Mouse (Mus musculus): ENCODE measurements around the gene Snap47. TPM values are rescaled to one million over a fixed set of nuclear protein-coding genes. Genes with fewer than 3 reads are reported as not detected.
A peak's percentile ranks its signal among the peaks of the same experiment; 100 is the strongest.

The Snap47 gene
- polyA plus RNA-seq (2016; fragmentation: Nextera tagmentation; extraction: Ambion mirVana): 111 and 114 TPM in 2 replicates

GRCm38 (mm10) chr11:59451086-59451485 lies at the start of gene Snap47:
TSS of gene Snap47 (minus strand) at chr11:59451186.
- no peaks in the 10 kb centered on the region for H3K9me3 ChIP-seq

DNA sequence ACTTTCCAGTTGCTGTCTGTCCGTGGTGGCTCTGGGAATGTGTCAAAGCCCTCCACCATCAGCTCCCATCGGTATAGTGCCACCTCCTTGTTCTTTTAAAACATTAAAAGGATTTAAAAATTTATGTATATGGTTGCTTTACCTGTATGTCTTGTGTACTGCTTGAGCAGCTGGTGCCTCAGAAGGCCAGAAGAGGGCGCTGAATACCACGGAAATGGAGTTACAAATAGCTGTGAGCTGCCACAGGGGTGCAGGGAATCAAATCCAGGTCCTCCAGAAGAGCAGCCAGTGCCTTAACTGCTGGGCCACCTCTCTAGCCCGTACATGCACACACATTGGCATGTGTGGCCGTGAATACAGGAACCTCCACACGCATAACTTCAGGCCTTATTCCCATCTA lies 46.8 kb upstream of the Snap47 start:
- H3K36me3 ChIP-seq (replicated peaks): peaks cover 100% of the 10 kb centered on the region
- H3K4me3 ChIP-seq: no peak overlapping the region
- no peak for DNase-seq (ENCODE audit: extremely low spot score, low spot score)
- H3K9me3 ChIP-seq: peaks cover 11% of the 10 kb centered on the region; the same call in 1 of the 2 replicates
- no peak overlapping the region for H3K27ac ChIP-seq
- H3K27me3 ChIP-seq (ENCODE audit: poor library complexity, severe bottlenecking): no peaks in the 10 kb centered on the region
- 91% methylated on average over 7 of the region's 7 CpGs for WGBS
- no peaks in the 10 kb centered on the region for H3K4me1 ChIP-seq

More at GRCm38 (mm10) chr11:59451086-59451485, at the start of gene Snap47:
- WGBS: 86% methylated on average over 4 of the region's 4 CpGs
- DNase-seq (ENCODE audit: extremely low spot score, low spot score): no peak
- Histone ChIP-seq H3K4me3 (peak within 1 kb of the TSS; percentile 91), H3K4me1 (peaks cover 35% of the 10 kb centered on the region), H3K27me3 (ENCODE audit: poor library complexity, severe bottlenecking) (no peaks in the 10 kb centered on the region), H3K36me3 (replicated peaks) (peaks cover 54% of the 10 kb centered on the region), H3K27ac (peak within 1 kb of the TSS; percentile 92)

DNA sequence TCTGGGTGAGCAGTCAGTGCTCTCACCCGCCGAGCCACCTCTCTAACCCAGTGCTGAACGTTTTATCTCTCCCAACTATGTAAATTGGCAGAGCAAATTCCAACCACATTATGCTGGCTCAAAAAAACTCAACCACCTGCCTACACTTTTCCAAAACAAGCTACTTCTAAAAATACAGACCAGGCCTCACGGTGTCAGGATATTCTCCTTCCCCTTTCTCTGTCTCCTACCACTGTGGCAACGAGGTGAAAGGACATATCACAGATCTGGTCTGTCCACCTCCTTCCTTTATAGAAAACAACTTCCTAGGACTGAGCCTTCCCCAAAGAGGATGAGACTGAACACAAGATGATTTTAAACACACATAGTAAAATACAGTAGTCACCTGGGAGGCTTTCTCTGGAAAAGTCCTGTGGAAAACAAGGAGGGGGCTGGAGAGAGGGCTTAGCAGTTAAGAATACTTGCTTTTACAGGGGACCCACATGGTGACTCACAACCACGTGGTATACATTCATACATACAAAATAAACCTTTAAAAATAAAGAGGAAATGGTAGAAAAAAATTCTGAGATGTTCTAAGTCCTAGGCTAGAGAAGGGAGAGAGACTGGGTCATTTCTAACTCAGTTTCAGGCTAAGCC lies 45.8 kb upstream of the Snap47 start:
- Histone ChIP-seq H3K9me3 (peaks cover 11% of the 10 kb centered on the region; the same call in 1 of the 2 replicates), H3K36me3 (replicated peaks) (peaks cover 100% of the 10 kb centered on the region), H3K4me3 (no peak overlapping the region), H3K27ac (no peak overlapping the region), H3K27me3 (ENCODE audit: poor library complexity, severe bottlenecking) (no peaks in the 10 kb centered on the region), H3K4me1 (no peaks in the 10 kb centered on the region)
- WGBS: 93% methylated on average over 6 of the region's 6 CpGs
- no peak for DNase-seq (ENCODE audit: extremely low spot score, low spot score)

- 93% methylated on average over 8 of the region's 8 CpGs for WGBS
Observed at GRCm38 (mm10) chr11:59486222-59486621, 35.2 kb upstream of the Snap47 start.

GRCm38 (mm10) chr11:59485641-59486040 lies 34.7 kb upstream of the Snap47 start:
- DNase-seq (ENCODE audit: extremely low spot score, low spot score): no peak
- Histone ChIP-seq H3K27me3 (ENCODE audit: poor library complexity, severe bottlenecking) (no peaks in the 10 kb centered on the region), H3K36me3 (replicated peaks) (peaks cover 60% of the 10 kb centered on the region), H3K4me3 (no peak overlapping the region), H3K27ac (no peak overlapping the region), H3K9me3 (no peaks in the 10 kb centered on the region), H3K4me1 (no peaks in the 10 kb centered on the region)
- 63% methylated on average over 2 of the region's 2 CpGs for WGBS

More at GRCm38 (mm10) chr11:59486222-59486621, 35.2 kb upstream of the Snap47 start:
- H3K9me3 ChIP-seq: no peaks in the 10 kb centered on the region
- H3K27ac ChIP-seq: no peak overlapping the region
- no peak overlapping the region for H3K4me3 ChIP-seq
- H3K4me1 ChIP-seq: no peaks in the 10 kb centered on the region
- DNase-seq (ENCODE audit: extremely low spot score, low spot score): no peak
- no peaks in the 10 kb centered on the region for H3K27me3 ChIP-seq (ENCODE audit: poor library complexity, severe bottlenecking)
- peaks cover 65% of the 10 kb centered on the region for H3K36me3 ChIP-seq (replicated peaks)

- H3K27me3 ChIP-seq (ENCODE audit: poor library complexity, severe bottlenecking): no peaks in the 10 kb centered on the region
- no peak overlapping the region for H3K4me3 ChIP-seq
- peak; percentile 41 for DNase-seq (ENCODE audit: extremely low spot score, low spot score)
- no peaks in the 10 kb centered on the region for H3K4me1 ChIP-seq
- peaks cover 35% of the 10 kb centered on the region for H3K36me3 ChIP-seq (replicated peaks)
- no peaks in the 10 kb centered on the region for H3K9me3 ChIP-seq
- H3K27ac ChIP-seq: no peak overlapping the region
- 17% methylated on average over 2 of the region's 2 CpGs for WGBS
Observed at GRCm38 (mm10) chr11:59483212-59483611, 32.2 kb upstream of the Snap47 start.

DNA sequence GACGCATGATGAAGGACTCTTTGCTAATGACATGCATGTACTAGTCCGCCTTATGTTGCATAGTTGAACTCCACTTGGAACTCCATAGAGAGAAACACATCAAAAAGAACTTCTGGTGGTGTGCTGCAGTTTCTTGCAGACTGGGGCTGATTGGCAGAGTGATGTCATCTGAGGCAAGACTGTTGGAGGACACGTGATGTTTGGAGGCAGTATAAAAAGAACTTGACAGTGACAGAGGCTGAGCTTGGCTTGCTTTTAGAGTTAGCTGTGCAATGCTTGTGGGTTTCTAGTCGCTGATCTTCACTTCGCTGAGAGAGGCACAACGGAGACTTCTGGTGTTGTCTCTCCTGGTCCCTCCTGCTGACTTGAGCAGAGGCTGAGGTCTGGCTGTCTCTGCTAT lies 26.3 kb upstream of the Snap47 start:
- Histone ChIP-seq H3K9me3 (no peaks in the 10 kb centered on the region), H3K27me3 (ENCODE audit: poor library complexity, severe bottlenecking) (no peaks in the 10 kb centered on the region), H3K36me3 (replicated peaks) (no peaks in the 10 kb centered on the region), H3K4me3 (no peak overlapping the region), H3K4me1 (no peaks in the 10 kb centered on the region), H3K27ac (no peak overlapping the region)
- no peak for DNase-seq (ENCODE audit: extremely low spot score, low spot score)
- WGBS: 76% methylated on average over 6 of the region's 6 CpGs

GRCm38 (mm10) chr11:59472326-59472677 lies 21.3 kb upstream of the Snap47 start, which contains the start of gene Zfp867:
TSS of gene Zfp867 (minus strand) at chr11:59472474.
- DNase-seq (ENCODE audit: extremely low spot score, low spot score): peak; percentile 92
- Histone ChIP-seq H3K27ac (peak within 1 kb of the TSS; percentile 90), H3K4me3 (peak within 1 kb of the TSS; percentile 93), H3K9me3 (no peaks in the 10 kb centered on the region), H3K36me3 (replicated peaks) (peaks cover 4% of the 10 kb centered on the region; the same call in 1 of the 2 replicates), H3K4me1 (peaks cover 13% of the 10 kb centered on the region), H3K27me3 (ENCODE audit: poor library complexity, severe bottlenecking) (no peaks in the 10 kb centered on the region)
- WGBS: under 1% methylated on average over 19 of the region's 19 CpGs

GRCm38 (mm10) chr11:59471413-59472325 lies 20.7 kb upstream of the Snap47 start:
- Histone ChIP-seq H3K27ac (peak overlapping the region; percentile 90), H3K4me1 (peaks cover 13% of the 10 kb centered on the region), H3K36me3 (replicated peaks) (peaks cover 9% of the 10 kb centered on the region), H3K27me3 (ENCODE audit: poor library complexity, severe bottlenecking) (no peaks in the 10 kb centered on the region), H3K4me3 (peak overlapping the region; percentile 93), H3K9me3 (peaks cover under 1% of the 10 kb centered on the region; the same call in 1 of the 2 replicates)
- 8% methylated on average over 37 of the region's 37 CpGs for WGBS
- DNase-seq (ENCODE audit: extremely low spot score, low spot score): no peak

GRCm38 (mm10) chr11:59460459-59460858 lies 9.5 kb upstream of the Snap47 start:
- Histone ChIP-seq H3K9me3 (peaks cover 35% of the 10 kb centered on the region), H3K4me3 (no peak overlapping the region), H3K27ac (no peak overlapping the region), H3K4me1 (peaks cover 5% of the 10 kb centered on the region), H3K27me3 (ENCODE audit: poor library complexity, severe bottlenecking) (no peaks in the 10 kb centered on the region), H3K36me3 (replicated peaks) (peaks cover 96% of the 10 kb centered on the region)
- 94% methylated on average over 2 of the region's 2 CpGs for WGBS
- DNase-seq (ENCODE audit: extremely low spot score, low spot score): no peak

DNA sequence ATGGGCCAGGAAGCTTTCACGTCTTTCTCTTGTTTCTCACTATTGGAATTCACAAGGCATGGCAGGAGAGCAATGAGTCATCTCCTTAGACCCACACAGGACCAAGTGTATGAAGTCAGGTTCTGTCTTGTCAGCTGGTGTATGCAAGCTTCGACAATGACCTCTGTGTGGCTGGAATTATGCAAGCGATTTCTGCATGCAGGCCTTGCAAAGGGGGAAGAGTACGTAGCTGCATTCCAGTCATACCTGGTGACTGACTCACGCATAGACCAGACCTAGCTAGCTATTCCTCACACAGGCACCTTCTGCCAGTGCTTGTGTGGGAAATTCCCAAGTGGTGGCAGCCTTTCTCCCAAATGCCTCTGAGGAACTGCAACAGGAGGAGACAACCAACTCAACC lies 8.0 kb upstream of the Snap47 start:
- Histone ChIP-seq H3K36me3 (replicated peaks) (peaks cover 96% of the 10 kb centered on the region), H3K4me3 (no peak overlapping the region), H3K9me3 (peaks cover 20% of the 10 kb centered on the region), H3K4me1 (peaks cover 5% of the 10 kb centered on the region), H3K27ac (no peak overlapping the region), H3K27me3 (ENCODE audit: poor library complexity, severe bottlenecking) (no peaks in the 10 kb centered on the region)
- DNase-seq (ENCODE audit: extremely low spot score, low spot score): no peak
- 70% methylated on average over 5 of the region's 5 CpGs for WGBS

GRCm38 (mm10) chr11:59456891-59457290 lies 5.9 kb upstream of the Snap47 start:
- DNase-seq (ENCODE audit: extremely low spot score, low spot score): no peak
- Histone ChIP-seq H3K27ac (no peak overlapping the region), H3K27me3 (ENCODE audit: poor library complexity, severe bottlenecking) (no peaks in the 10 kb centered on the region), H3K4me3 (no peak overlapping the region), H3K9me3 (no peaks in the 10 kb centered on the region; the same call in 1 of the 2 replicates), H3K36me3 (replicated peaks) (peaks cover 95% of the 10 kb centered on the region), H3K4me1 (peaks cover 5% of the 10 kb centered on the region)
- 93% methylated on average over 2 of the region's 2 CpGs for WGBS

- 92% methylated on average over 2 of the region's 2 CpGs for WGBS
- DNase-seq (ENCODE audit: extremely low spot score, low spot score): no peak
- Histone ChIP-seq H3K27ac (no peak overlapping the region), H3K27me3 (ENCODE audit: poor library complexity, severe bottlenecking) (no peaks in the 10 kb centered on the region), H3K9me3 (no peaks in the 10 kb centered on the region; the same call in 1 of the 2 replicates), H3K4me3 (no peak overlapping the region), H3K36me3 (replicated peaks) (peaks cover 95% of the 10 kb centered on the region), H3K4me1 (peaks cover 11% of the 10 kb centered on the region)
Observed at GRCm38 (mm10) chr11:59456346-59456745, 5.4 kb upstream of the Snap47 start.
